Comparison of ENCODE assay signal across 8 mouse cellular contexts in genomic region chr10:19043529-19044262, GRCm38 (mm10). TPM values are rescaled to one million over a fixed set of nuclear protein-coding genes. Genes with fewer than 3 reads are reported as not detected.
A peak's percentile ranks its signal among the peaks of the same experiment; 100 is the strongest.
DNase-seq lines count a peak whose midpoint lies in the region; ATAC-seq lines count a peak whose summit lies in the region.

No protein-coding gene starts in this region.

- no peaks in the 10 kb centered on the region for H3K27me3 ChIP-seq in embryonic facial prominence, embryonic 14.5 days (replicated peaks; ENCODE audit: control insufficient read depth, insufficient read depth, low read length)
- H3K27me3 ChIP-seq in forebrain, embryonic 12.5 days, result no peaks in the 10 kb centered on the region
- H3K27me3 ChIP-seq in midbrain, embryonic 10.5 days (ENCODE audit: low read depth, poor library complexity, severe bottlenecking), result no peaks in the 10 kb centered on the region

- H3K36me3 ChIP-seq in embryonic facial prominence, embryonic 14.5 days (ENCODE audit: control insufficient read depth, insufficient read depth, low read length), result no peaks in the 10 kb centered on the region
- no peaks in the 10 kb centered on the region for H3K36me3 ChIP-seq in forebrain, embryonic 12.5 days (replicated peaks)
- no peaks in the 10 kb centered on the region for H3K36me3 ChIP-seq in midbrain, embryonic 10.5 days

- no peaks in the 10 kb centered on the region for H3K9me3 ChIP-seq in embryonic facial prominence, embryonic 14.5 days (ENCODE audit: control insufficient read depth, low read length)
- H3K9me3 ChIP-seq in forebrain, embryonic 12.5 days, result no peaks in the 10 kb centered on the region
- no peaks in the 10 kb centered on the region for H3K9me3 ChIP-seq in midbrain, embryonic 10.5 days (replicated peaks)

- no peak overlapping the region for H3K27ac ChIP-seq in embryonic facial prominence, embryonic 14.5 days (replicated peaks; ENCODE audit: low read depth, low read length)
- H3K27ac ChIP-seq in forebrain, embryonic 12.5 days, result no peak overlapping the region
- H3K27ac ChIP-seq in midbrain, embryonic 10.5 days (replicated peaks), result no peak overlapping the region

- ATAC-seq in embryonic facial prominence, embryonic 14.5 days (ENCODE audit: low read depth), result no peak
- peak; percentile 96 for ATAC-seq in monocyte, adult 5-6 weeks (replicated peaks; ENCODE audit: insufficient number of reproducible peaks, low FRiP score, low TSS enrichment, poor library complexity, severe bottlenecking)
- ATAC-seq in forebrain, embryonic 12.5 days (ENCODE audit: low FRiP score), result no peak

- WGBS in embryonic facial prominence, embryonic 14.5 days, result 69% methylated on average over 4 of the region's 4 CpGs
- WGBS in forebrain, embryonic 12.5 days, result 66% methylated on average over 4 of the region's 4 CpGs
- WGBS in midbrain, embryonic 10.5 days, result 70% methylated on average over 4 of the region's 4 CpGs

- no peak overlapping the region for H3K4me3 ChIP-seq in embryonic facial prominence, embryonic 14.5 days (ENCODE audit: low read depth, low read length)
- H3K4me3 ChIP-seq in forebrain, embryonic 12.5 days (replicated peaks), result no peak overlapping the region
- H3K4me3 ChIP-seq in midbrain, embryonic 10.5 days, result no peak overlapping the region

- no peak overlapping the region for H3K9ac ChIP-seq in embryonic facial prominence, embryonic 14.5 days (ENCODE audit: low read depth, low read length)
- H3K9ac ChIP-seq in forebrain, embryonic 12.5 days, result no peak overlapping the region

- DNase-seq in heart, adult 18-20 months, result peak; percentile 13 to 66
- no peak for DNase-seq in heart, postnatal 4 days
- peak; percentile 89 for DNase-seq in CD4-positive helper T cell, adult 2 months (ENCODE audit: low read depth, low spot score)
- peak; percentile 29 for DNase-seq in embryonic facial prominence, embryonic 14.5 days (ENCODE audit: low spot score)
- DNase-seq in cerebellum, adult 11 months, result no peak
- DNase-seq in midbrain, embryonic 10.5 days (ENCODE audit: low spot score), result no peak

- no peak overlapping the region for H3K4me2 ChIP-seq in embryonic facial prominence, embryonic 14.5 days (ENCODE audit: low read depth, low read length)
- no peak overlapping the region for H3K4me2 ChIP-seq in forebrain, embryonic 12.5 days

- no peaks in the 10 kb centered on the region for H3K4me1 ChIP-seq in embryonic facial prominence, embryonic 14.5 days (ENCODE audit: control insufficient read depth, insufficient read depth, low read length)
- no peaks in the 10 kb centered on the region for H3K4me1 ChIP-seq in forebrain, embryonic 12.5 days
- H3K4me1 ChIP-seq in midbrain, embryonic 10.5 days, result no peaks in the 10 kb centered on the region

RNA-seq across cellular contexts. Expression of gene Tnfaip3, which starts 28.2 kb away (rescaled TPM):
- 1 to 10 TPM; 1.5 to 3.2 TPM for total RNA-seq in heart, adult 18-20 months (2021)
- total RNA-seq in heart, postnatal 4 days (2021), result 1 to 10 TPM; 3.0 to 3.3 TPM
- polyA plus RNA-seq in embryonic facial prominence, embryonic 14.5 days (2014; fragmentation: Nextera tagmentation; extraction: Ambion mirVana), result 4.7 and 4.8 TPM in 2 replicates
- total RNA-seq in monocyte, adult 5-6 weeks (2017), result 303 to 429 TPM (median 333 TPM) in 3 replicates
- polyA plus RNA-seq in forebrain, embryonic 12.5 days (2016; fragmentation: Nextera tagmentation; extraction: Ambion mirVana), result 0.92 and 1.5 TPM in 2 replicates
- 1.3 and 1.8 TPM in 2 replicates for polyA plus RNA-seq in midbrain, embryonic 10.5 days (2016; fragmentation: Nextera tagmentation; extraction: Ambion mirVana)

Comparison
In these comparisons a context has a peak if more than half of its experiments do, and no peak if none do; other contexts are left out.
1. DNase-seq: peak in heart, adult 18-20 months (2 of 2), CD4-positive helper T cell, adult 2 months (single experiment) and embryonic facial prominence, embryonic 14.5 days (single experiment); none in heart, postnatal 4 days (single experiment), cerebellum, adult 11 months (single experiment) and midbrain, embryonic 10.5 days (single experiment).
2. RNA of gene Tnfaip3, which starts 28.2 kb away (total RNA-seq): 303 to 429 TPM in monocyte, adult 5-6 weeks; 3.0 to 3.3 TPM in heart, postnatal 4 days and 1.5 to 3.2 TPM in heart, adult 18-20 months; every median in the first group is over 10 times any median in the second.